Mouse (Mus musculus) lung, embryonic 14.5 days (tissue): ENCODE data around the gene Trim3. TPM values are rescaled to one million over a fixed set of nuclear protein-coding genes. Genes with fewer than 3 reads are reported as not detected.
A peak's percentile ranks its signal among the peaks of the same experiment; 100 is the strongest.

Source experiments
- ATAC-seq: fragments of 200-750 bp; cut with Nextera tagmentation; 2 replicates; pipeline ENCODE4 v1.8.0; 2017; ENCODE audit warnings: mild to moderate bottlenecking, moderate TSS enrichment, moderate library complexity; ENCODE audit not compliant: insufficient read depth
- DNase-seq: peaks from one replicate; pipeline ENCODE4 v3.0.0-alpha.2; 2015
- H3K27ac ChIP-seq: fragments of 300-500 bp; sonication (generic); 2 replicates; pipeline ENCODE4 v1.5.1; 2014; ENCODE audit warnings: low read depth, mild to moderate bottlenecking, moderate library complexity
- H3K27me3 ChIP-seq: fragments of 300-500 bp; sonication (generic); 2 replicates; pipeline ENCODE4 v1.6.1; 2014; ENCODE audit warnings: low read length, control low read depth; ENCODE audit not compliant: insufficient read depth
- H3K36me3 ChIP-seq: fragments of 300-500 bp; sonication (generic); 2 replicates; pipeline ENCODE4 v1.6.1; 2014; ENCODE audit warnings: control low read depth; ENCODE audit not compliant: insufficient read depth
- H3K4me1 ChIP-seq: fragments of 300-500 bp; sonication (generic); 2 replicates; pipeline ENCODE4 v1.6.1; 2014; ENCODE audit warnings: antibody characterized with exemption, control low read depth; ENCODE audit not compliant: insufficient read depth
- H3K4me2 ChIP-seq: fragments of 300-500 bp; sonication (generic); 2 replicates; pipeline ENCODE4 v1.6.1; 2014; ENCODE audit warnings: mild to moderate bottlenecking
- H3K4me3 ChIP-seq: fragments of 300-500 bp; sonication (generic); 2 replicates; pipeline ENCODE4 v1.5.1; 2014; ENCODE audit warnings: low read depth, low read length
- H3K9ac ChIP-seq: fragments of 300-500 bp; sonication (generic); 2 replicates; pipeline ENCODE4 v1.6.1; 2014
- H3K9me3 ChIP-seq: fragments of 300-500 bp; sonication (generic); 2 replicates; pipeline ENCODE4 v1.6.1; 2016; ENCODE audit warnings: low read depth, low read length, control low read depth
- CTCF ChIP-seq: IDR thresholded peaks from 2 replicates; pipeline ENCODE4 v1.5.1; 2016; ENCODE audit warnings: antibody characterized with exemption, low read depth
- WGBS: fragments of 180-500 bp; shearing (Covaris S2); extraction: QIAGEN DNeasy Blood & Tissue Kit; methylation state at CpG from one replicate; pipeline ENCODE4 v1.1.7; 2014; 5-methylcytosine and 5-hydroxymethylcytosine counted together
- polyA plus RNA-seq: library from polyadenylated mRNA; unstranded; fragments of >200 nt; fragmentation: Nextera tagmentation; extraction: Ambion mirVana; gene quantifications from 2 replicates; pipeline ENCODE4 v1.2.1, GENCODE M21; 2014

The Trim3 gene
- polyA plus RNA-seq, 1 experiment from 2014 or later, result 45.3 TPM

GRCm38 (mm10) chr7:105625397-105625796 is 8.0 kb downstream of the Trim3 start:
- Histone ChIP-seq H3K4me3 (no peak overlapping the region), H3K27me3 (no peaks in the 10 kb centered on the region), H3K36me3 (peaks cover 33% of the 10 kb centered on the region), H3K27ac (peak overlapping the region; percentile 26; the same call in 1 of the 2 replicates), H3K4me1 (peaks cover 26% of the 10 kb centered on the region), H3K4me2 (no peak overlapping the region), H3K9ac (no peak overlapping the region), H3K9me3 (no peaks in the 10 kb centered on the region)
- TF ChIP-seq CTCF, result no peak
- DNase-seq (peak; percentile 63), ATAC-seq (peak; percentile 47; the same call in 1 of the 2 replicates)
- 28% methylated on average over 6 of the region's 6 CpGs for WGBS

GRCm38 (mm10) chr7:105621646-105622292 is 11.6 kb downstream of the Trim3 start:
- DNase-seq (peak; percentile 47), ATAC-seq (peak; percentile 59)
- 46% methylated on average over 8 of the region's 8 CpGs for WGBS
- TF ChIP-seq CTCF, result no peak
- no peak overlapping the region for H3K9ac ChIP-seq
- no peaks in the 10 kb centered on the region for H3K9me3 ChIP-seq
- peak overlapping the region; percentile 23; the same call in 1 of the 2 replicates for H3K4me2 ChIP-seq
- no peaks in the 10 kb centered on the region for H3K27me3 ChIP-seq
- H3K36me3 ChIP-seq, result peaks cover 67% of the 10 kb centered on the region
- H3K4me3 ChIP-seq, result no peak overlapping the region
- H3K27ac ChIP-seq, result peak overlapping the region; percentile 78
- peaks cover 12% of the 10 kb centered on the region for H3K4me1 ChIP-seq

GRCm38 (mm10) chr7:105621053-105621452 is 12.3 kb downstream of the Trim3 start:
- Histone ChIP-seq H3K27ac (peak overlapping the region; percentile 75), H3K4me3 (no peak overlapping the region), H3K9me3 (no peaks in the 10 kb centered on the region), H3K4me2 (no peak overlapping the region), H3K4me1 (peaks cover 12% of the 10 kb centered on the region), H3K9ac (no peak overlapping the region), H3K27me3 (no peaks in the 10 kb centered on the region), H3K36me3 (peaks cover 71% of the 10 kb centered on the region)
- peak; percentile 25 for DNase-seq
- no peak for TF ChIP-seq CTCF
- WGBS, result 54% methylated on average over 4 of the region's 4 CpGs
- ATAC-seq, result peak; percentile 16; the same call in 1 of the 2 replicates

GRCm38 (mm10) chr7:105619701-105620100 is 13.7 kb downstream of the Trim3 start:
- ATAC-seq (peak; percentile 33; the same call in 1 of the 2 replicates), DNase-seq (no peak)
- Histone ChIP-seq H3K4me2 (no peak overlapping the region), H3K9me3 (no peaks in the 10 kb centered on the region), H3K9ac (no peak overlapping the region), H3K4me3 (no peak overlapping the region), H3K36me3 (peaks cover 84% of the 10 kb centered on the region), H3K27ac (peak overlapping the region; percentile 72), H3K27me3 (no peaks in the 10 kb centered on the region), H3K4me1 (peaks cover 12% of the 10 kb centered on the region)
- 0 out of 2 replicates have a peak, but pooled peaks have one; percentile 12 for TF ChIP-seq CTCF
- 58% methylated on average over 3 of the region's 3 CpGs for WGBS

- peaks cover 82% of the 10 kb centered on the region for H3K36me3 ChIP-seq
- no peak for DNase-seq
- no peak overlapping the region for H3K27ac ChIP-seq
- H3K27me3 ChIP-seq, result no peaks in the 10 kb centered on the region
- H3K4me3 ChIP-seq, result no peak overlapping the region
- H3K9me3 ChIP-seq, result no peaks in the 10 kb centered on the region
- ATAC-seq, result no peak
- 94% methylated on average over 22 of the region's 22 CpGs for WGBS
- H3K9ac ChIP-seq, result no peak overlapping the region
- no peak overlapping the region for H3K4me2 ChIP-seq
- H3K4me1 ChIP-seq, result peaks cover 10% of the 10 kb centered on the region
- TF ChIP-seq CTCF, result no peak
Observed at GRCm38 (mm10) chr7:105617810-105618209, 15.6 kb downstream of the Trim3 start.

GRCm38 (mm10) chr7:105616561-105616960 is 16.8 kb downstream of the Trim3 start:
- ATAC-seq (no peak), DNase-seq (no peak)
- peaks cover 89% of the 10 kb centered on the region for H3K36me3 ChIP-seq
- TF ChIP-seq CTCF, result no peak
- no peak overlapping the region for H3K9ac ChIP-seq
- H3K4me3 ChIP-seq, result no peak overlapping the region
- 0 out of 2 replicates have a peak, but pooled peaks cover 3% of the 10 kb centered on the region for H3K4me1 ChIP-seq
- no peaks in the 10 kb centered on the region for H3K27me3 ChIP-seq
- WGBS, result 68% methylated on average over 6 of the region's 6 CpGs
- H3K27ac ChIP-seq, result no peak overlapping the region
- H3K9me3 ChIP-seq, result no peaks in the 10 kb centered on the region
- H3K4me2 ChIP-seq, result no peak overlapping the region

- no peak overlapping the region for H3K9ac ChIP-seq
Observed at GRCm38 (mm10) chr7:105615720-105616119, 17.7 kb downstream of the Trim3 start.

More at GRCm38 (mm10) chr7:105615720-105616119, 17.7 kb downstream of the Trim3 start:
- Histone ChIP-seq H3K36me3 (peaks cover 92% of the 10 kb centered on the region), H3K27ac (no peak overlapping the region), H3K9me3 (no peaks in the 10 kb centered on the region), H3K27me3 (no peaks in the 10 kb centered on the region), H3K4me2 (no peak overlapping the region), H3K4me1 (0 out of 2 replicates have a peak, but pooled peaks cover 3% of the 10 kb centered on the region), H3K4me3 (no peak overlapping the region)
- WGBS, result 60% methylated on average over 1 of the region's 1 CpGs
- DNase-seq (no peak), ATAC-seq (no peak)
- no peak for TF ChIP-seq CTCF
